Mouse (Mus musculus) liver, embryonic 15.5 days (tissue): ENCODE data around the gene Pogk. TPM values are rescaled to one million over a fixed set of nuclear protein-coding genes. Genes with fewer than 3 reads are reported as not detected.
A peak's percentile ranks its signal among the peaks of the same experiment; 100 is the strongest.

Experiments used
- ATAC-seq: fragments of 200-750 bp; cut with Nextera tagmentation; 2 replicates; pipeline ENCODE4 v1.8.0; 2017; ENCODE audit warnings: moderate number of reproducible peaks, mild to moderate bottlenecking, moderate library complexity; ENCODE audit not compliant: insufficient read depth
- H3K27ac ChIP-seq: fragments of 300-500 bp; sonication (generic); replicated peaks from 2 replicates; pipeline ENCODE4 v1.5.1; 2015; ENCODE audit warnings: mild to moderate bottlenecking, inconsistent platforms
- H3K27me3 ChIP-seq: fragments of 300-500 bp; sonication (generic); 2 replicates; pipeline ENCODE4 v1.6.1; 2015; ENCODE audit warnings: mild to moderate bottlenecking, inconsistent platforms
- H3K36me3 ChIP-seq: fragments of 300-500 bp; sonication (generic); replicated peaks from 2 replicates; pipeline ENCODE4 v1.6.1; 2015; ENCODE audit warnings: moderate library complexity, mild to moderate bottlenecking, inconsistent platforms
- H3K4me1 ChIP-seq: fragments of 300-500 bp; sonication (generic); replicated peaks from 2 replicates; pipeline ENCODE4 v1.6.1; 2015; ENCODE audit warnings: inconsistent platforms
- H3K4me2 ChIP-seq: fragments of 300-500 bp; sonication (generic); 2 replicates; pipeline ENCODE4 v1.6.1; 2015; ENCODE audit warnings: moderate library complexity, mild to moderate bottlenecking, inconsistent platforms
- H3K4me3 ChIP-seq: fragments of 300-500 bp; sonication (generic); replicated peaks from 2 replicates; pipeline ENCODE4 v1.5.1; 2015; ENCODE audit warnings: mild to moderate bottlenecking, inconsistent platforms
- H3K9ac ChIP-seq: fragments of 300-500 bp; sonication (generic); 2 replicates; pipeline ENCODE4 v1.6.1; 2015; ENCODE audit warnings: moderate library complexity, mild to moderate bottlenecking, inconsistent platforms
- H3K9me3 ChIP-seq: fragments of 300-500 bp; sonication (generic); replicated peaks from 2 replicates; pipeline ENCODE4 v1.6.1; 2016; ENCODE audit warnings: inconsistent platforms
- WGBS: fragments of 180-500 bp; shearing (Covaris S2); methylation state at CpG from one replicate; pipeline ENCODE4 v1.1.7; 2015; ENCODE audit warnings: mixed read lengths; ENCODE audit not compliant: insufficient replicate concordance; 5-methylcytosine and 5-hydroxymethylcytosine counted together
- polyA plus RNA-seq: library from polyadenylated mRNA; unstranded; fragments of >200 nt; fragmentation: Nextera tagmentation; extraction: Ambion mirVana; gene quantifications from 2 replicates; pipeline ENCODE4 v1.2.1, GENCODE M21; 2015

The Pogk gene
- polyA plus RNA-seq, 1 experiment from 2014 or later = 0.93 TPM

DNA sequence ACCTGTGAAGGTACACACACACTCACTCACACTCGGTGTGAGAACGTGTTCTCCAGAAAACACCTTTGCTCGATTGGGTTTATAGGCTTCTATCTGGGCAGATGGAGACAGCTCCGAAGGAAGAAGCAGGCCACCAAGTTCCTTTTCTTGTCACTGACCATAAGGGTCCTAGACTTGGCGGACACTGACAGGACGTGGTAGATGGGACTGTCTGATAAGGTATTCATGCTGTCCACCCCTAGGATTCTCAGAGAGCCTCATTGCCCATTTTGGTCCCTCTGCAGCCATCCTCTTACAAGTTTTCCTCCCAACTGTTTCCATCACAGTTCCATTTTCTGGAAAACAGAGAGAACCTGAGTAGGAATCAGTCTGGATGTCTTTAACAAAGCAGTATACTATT, 13.3 kb downstream of the Pogk start:
- Histone ChIP-seq H3K4me1 (no peaks in the 10 kb centered on the region), H3K9ac (no peak overlapping the region), H3K4me2 (no peak overlapping the region), H3K9me3 (no peaks in the 10 kb centered on the region), H3K4me3 (no peak overlapping the region), H3K36me3 (peaks cover 41% of the 10 kb centered on the region), H3K27ac (no peak overlapping the region), H3K27me3 (no peaks in the 10 kb centered on the region)
- 64% methylated on average over 6 of the region's 6 CpGs for WGBS
- no peak for ATAC-seq

DNA sequence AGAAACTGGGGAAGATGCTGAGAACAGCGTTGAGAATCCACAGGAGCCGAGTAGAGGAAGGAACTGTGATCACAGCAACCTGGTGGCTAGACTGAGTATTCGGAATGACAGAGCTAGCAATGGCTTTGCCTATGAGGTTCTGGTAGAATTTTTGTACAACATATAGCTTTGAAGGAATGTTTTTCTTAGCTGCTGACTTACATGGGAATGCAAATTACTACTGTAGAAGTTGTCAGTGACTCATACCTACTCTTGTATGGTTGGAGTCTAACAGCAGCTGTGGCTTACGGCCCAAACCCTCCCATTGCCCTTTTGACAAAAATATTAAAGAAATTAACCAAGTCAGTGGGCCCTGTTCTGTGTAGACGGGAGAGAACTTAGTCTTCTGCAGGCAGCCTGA, 14.0 kb downstream of the Pogk start:
- H3K27ac ChIP-seq = no peak overlapping the region
- H3K36me3 ChIP-seq = peaks cover 48% of the 10 kb centered on the region
- no peaks in the 10 kb centered on the region for H3K27me3 ChIP-seq
- 77% methylated on average over 5 of the region's 5 CpGs for WGBS
- no peaks in the 10 kb centered on the region for H3K4me1 ChIP-seq
- no peak overlapping the region for H3K4me3 ChIP-seq
- H3K9ac ChIP-seq = no peak overlapping the region
- H3K4me2 ChIP-seq = no peak overlapping the region
- no peak for ATAC-seq
- H3K9me3 ChIP-seq = no peaks in the 10 kb centered on the region

DNA sequence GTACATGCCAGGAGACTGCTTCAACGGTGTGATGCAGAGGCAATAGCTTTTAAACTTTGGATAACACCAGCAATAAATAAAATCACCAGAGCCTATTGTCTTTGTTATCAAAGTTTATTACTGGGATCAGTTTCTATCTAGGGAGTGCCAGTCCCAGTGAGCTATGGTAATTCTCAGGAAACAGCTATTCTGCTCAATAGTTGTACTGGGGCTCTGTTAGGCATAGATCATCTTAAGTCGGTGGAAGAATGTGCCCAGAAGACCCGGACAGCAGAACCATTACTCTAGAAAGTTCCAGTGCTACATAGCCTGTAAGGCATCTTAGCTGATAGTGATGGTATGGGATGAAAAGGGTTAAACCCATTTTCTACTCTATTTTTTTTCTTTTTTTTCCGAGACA, 14.9 kb downstream of the Pogk start:
- no peak for ATAC-seq
- Histone ChIP-seq H3K4me3 (no peak overlapping the region), H3K4me2 (no peak overlapping the region), H3K27me3 (no peaks in the 10 kb centered on the region), H3K36me3 (peaks cover 57% of the 10 kb centered on the region), H3K4me1 (no peaks in the 10 kb centered on the region), H3K9ac (no peak overlapping the region), H3K27ac (no peak overlapping the region), H3K9me3 (no peaks in the 10 kb centered on the region)
- 61% methylated on average over 4 of the region's 4 CpGs for WGBS

DNA sequence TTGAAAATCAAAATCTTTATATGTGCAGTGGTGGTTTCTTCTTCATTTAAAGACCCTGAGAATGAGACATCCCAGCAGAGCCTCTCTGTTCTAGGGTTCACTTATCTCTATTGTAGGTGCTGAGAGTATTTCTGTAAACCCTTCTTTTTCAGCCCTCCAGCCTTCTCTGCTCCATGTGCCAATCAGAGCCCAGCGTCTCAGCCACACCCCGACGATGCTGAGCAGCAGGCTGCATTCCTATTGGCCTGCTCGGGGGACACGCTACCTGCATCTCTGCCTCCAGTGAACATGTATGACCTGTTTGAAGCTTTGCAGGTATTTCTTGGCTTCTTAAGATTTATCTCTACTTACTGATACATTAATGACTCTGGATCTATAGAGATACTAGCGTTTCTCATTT, 18.0 kb downstream of the Pogk start:
- no peak overlapping the region for H3K9ac ChIP-seq
- no peak overlapping the region for H3K27ac ChIP-seq
- no peaks in the 10 kb centered on the region for H3K4me1 ChIP-seq
- no peak overlapping the region for H3K4me3 ChIP-seq
- H3K9me3 ChIP-seq = no peaks in the 10 kb centered on the region
- no peak overlapping the region for H3K4me2 ChIP-seq
- ATAC-seq = no peak
- WGBS = 90% methylated on average over 6 of the region's 6 CpGs
- H3K27me3 ChIP-seq = no peaks in the 10 kb centered on the region
- peaks cover 71% of the 10 kb centered on the region for H3K36me3 ChIP-seq

DNA sequence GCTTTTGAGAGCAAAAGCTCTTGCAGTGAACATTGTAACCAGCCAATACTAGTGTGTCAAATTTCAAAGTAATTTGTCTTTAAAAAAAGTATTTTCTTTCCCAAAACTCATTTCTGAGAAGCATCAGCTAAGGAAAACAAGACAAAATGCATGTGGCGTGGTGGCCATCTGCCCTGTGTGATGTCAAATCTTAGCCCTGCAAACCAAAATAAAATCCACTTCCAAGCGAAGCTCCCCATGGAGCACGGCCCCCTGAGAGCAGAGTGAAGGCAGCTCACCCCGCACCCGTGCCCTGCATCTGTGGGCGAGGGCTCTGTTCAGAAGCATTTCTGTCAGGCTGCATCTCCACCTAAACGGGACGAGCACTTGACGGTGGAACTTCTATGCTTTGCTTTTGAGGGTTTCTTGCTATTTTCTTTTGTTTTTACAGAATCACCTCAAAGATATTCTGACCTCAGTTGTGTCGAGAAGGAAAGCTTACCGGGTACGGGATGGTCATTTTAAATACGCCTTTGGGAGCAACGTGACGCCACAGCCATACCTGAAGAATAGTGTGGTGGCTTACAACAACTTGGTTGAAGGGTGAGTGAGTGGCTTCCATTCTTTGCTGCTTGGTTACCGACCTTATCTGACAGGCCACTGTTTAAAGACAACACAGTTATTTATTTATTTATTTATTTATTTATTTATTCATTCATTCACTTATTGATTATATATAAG, 20.1 kb downstream of the Pogk start:
- no peak overlapping the region for H3K4me3 ChIP-seq
- H3K36me3 ChIP-seq = peaks cover 86% of the 10 kb centered on the region
- H3K9ac ChIP-seq = no peak overlapping the region
- no peaks in the 10 kb centered on the region for H3K9me3 ChIP-seq
- H3K27ac ChIP-seq = no peak overlapping the region
- 80% methylated on average over 16 of the region's 16 CpGs for WGBS
- ATAC-seq = no peak
- H3K4me2 ChIP-seq = no peak overlapping the region
- H3K27me3 ChIP-seq = no peaks in the 10 kb centered on the region
- no peaks in the 10 kb centered on the region for H3K4me1 ChIP-seq

DNA sequence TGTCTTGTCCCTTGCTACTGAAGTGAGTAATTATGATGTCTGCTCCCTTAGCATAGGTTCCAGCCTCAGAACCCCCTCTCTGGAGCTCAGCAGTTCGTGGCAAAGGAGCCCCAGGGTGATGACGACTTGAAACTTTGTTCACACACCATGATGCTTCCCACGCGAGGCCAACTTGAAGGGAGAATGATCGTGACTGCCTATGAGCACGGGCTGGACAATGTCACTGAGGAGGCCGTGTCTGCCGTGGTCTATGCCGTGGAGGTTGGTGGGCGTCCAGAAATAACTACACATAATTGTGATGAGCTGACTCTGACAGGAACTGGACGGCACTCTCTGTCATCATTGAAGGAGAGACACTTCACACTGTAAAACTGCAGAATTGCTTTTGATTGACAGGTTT, 21.2 kb downstream of the Pogk start:
- Histone ChIP-seq H3K4me2 (no peak overlapping the region), H3K27ac (no peak overlapping the region), H3K9ac (no peak overlapping the region), H3K36me3 (peaks cover 93% of the 10 kb centered on the region), H3K4me1 (no peaks in the 10 kb centered on the region), H3K27me3 (no peaks in the 10 kb centered on the region), H3K9me3 (no peaks in the 10 kb centered on the region), H3K4me3 (no peak overlapping the region)
- no peak for ATAC-seq
- WGBS = 82% methylated on average over 11 of the region's 11 CpGs

DNA sequence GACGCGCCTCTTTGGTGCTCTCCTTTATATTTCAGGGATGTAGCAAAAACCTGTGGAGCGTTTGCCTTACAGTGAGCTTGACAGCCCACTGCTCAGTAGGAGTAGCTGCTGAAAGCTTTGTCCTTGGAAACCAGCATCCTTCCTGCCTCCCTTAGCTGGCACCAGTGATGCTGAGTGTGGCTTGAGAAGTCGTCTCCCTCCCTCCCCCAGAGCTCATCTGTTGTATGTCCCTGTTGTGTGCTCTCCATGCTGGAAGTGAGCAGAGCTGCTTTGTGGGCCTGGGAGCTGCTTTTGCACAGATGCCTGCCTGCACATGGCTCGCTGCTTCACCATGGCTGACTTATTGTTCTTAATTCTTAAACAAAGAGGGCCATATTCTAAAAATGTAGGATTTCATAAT, 24.2 kb downstream of the Pogk start:
- peaks cover 79% of the 10 kb centered on the region for H3K36me3 ChIP-seq
- no peak for ATAC-seq
- no peaks in the 10 kb centered on the region for H3K9me3 ChIP-seq
- no peak overlapping the region for H3K4me2 ChIP-seq
- H3K27me3 ChIP-seq = no peaks in the 10 kb centered on the region
- 81% methylated on average over 5 of the region's 5 CpGs for WGBS
- no peak overlapping the region for H3K27ac ChIP-seq
- no peak overlapping the region for H3K9ac ChIP-seq
- H3K4me3 ChIP-seq = no peak overlapping the region
- peaks cover 16% of the 10 kb centered on the region for H3K4me1 ChIP-seq

DNA sequence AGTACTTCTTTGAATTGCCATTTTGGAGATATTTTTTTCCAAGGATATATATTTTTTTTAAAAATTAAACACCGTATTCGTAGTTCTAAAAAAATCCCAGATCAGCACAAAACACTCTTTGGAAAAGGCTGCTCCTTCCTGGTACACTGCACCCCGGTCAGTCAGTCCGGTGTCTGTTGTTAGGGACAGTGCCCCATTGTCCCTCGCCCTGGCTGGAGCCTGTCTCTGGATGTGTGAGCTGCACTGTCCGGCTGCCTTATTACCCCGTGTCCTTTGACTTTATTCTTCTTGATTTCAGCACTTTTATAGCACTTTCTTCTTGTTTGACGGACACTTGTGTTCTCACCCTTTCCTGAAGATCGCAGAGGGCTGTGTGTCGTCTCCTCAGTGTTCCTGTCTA, 25.0 kb downstream of the Pogk start:
- Histone ChIP-seq H3K27ac (no peak overlapping the region), H3K36me3 (peaks cover 71% of the 10 kb centered on the region), H3K4me2 (no peak overlapping the region), H3K4me1 (peaks cover 22% of the 10 kb centered on the region), H3K9ac (no peak overlapping the region), H3K9me3 (no peaks in the 10 kb centered on the region), H3K4me3 (no peak overlapping the region), H3K27me3 (no peaks in the 10 kb centered on the region)
- no peak for ATAC-seq
- 80% methylated on average over 10 of the region's 10 CpGs for WGBS

DNA sequence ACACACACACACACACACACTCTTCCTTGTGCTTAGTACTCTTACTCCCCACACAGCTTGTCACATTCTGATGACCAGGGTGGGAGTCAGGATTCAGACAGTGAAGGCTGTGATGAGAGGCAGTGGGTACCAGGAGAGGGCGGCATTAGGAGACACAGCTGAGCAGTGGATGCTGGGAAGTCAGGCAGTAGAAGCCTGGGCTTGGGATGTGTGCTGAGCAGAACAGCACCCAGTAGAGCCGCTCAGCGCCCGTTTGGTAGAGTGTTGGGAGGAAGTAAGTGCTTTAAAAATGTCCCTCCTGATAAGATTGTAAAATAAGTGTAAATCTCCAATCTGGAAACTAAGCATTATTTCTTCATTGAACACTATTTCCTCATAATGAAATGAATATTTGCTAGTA, 27.0 kb downstream of the Pogk start:
- H3K27ac ChIP-seq = no peak overlapping the region
- H3K27me3 ChIP-seq = no peaks in the 10 kb centered on the region
- no peak overlapping the region for H3K4me3 ChIP-seq
- WGBS = 73% methylated on average over 4 of the region's 4 CpGs
- ATAC-seq = no peak
- H3K9ac ChIP-seq = no peak overlapping the region
- H3K4me1 ChIP-seq = peaks cover 31% of the 10 kb centered on the region
- H3K9me3 ChIP-seq = no peaks in the 10 kb centered on the region
- no peak overlapping the region for H3K4me2 ChIP-seq
- H3K36me3 ChIP-seq = peaks cover 51% of the 10 kb centered on the region

DNA sequence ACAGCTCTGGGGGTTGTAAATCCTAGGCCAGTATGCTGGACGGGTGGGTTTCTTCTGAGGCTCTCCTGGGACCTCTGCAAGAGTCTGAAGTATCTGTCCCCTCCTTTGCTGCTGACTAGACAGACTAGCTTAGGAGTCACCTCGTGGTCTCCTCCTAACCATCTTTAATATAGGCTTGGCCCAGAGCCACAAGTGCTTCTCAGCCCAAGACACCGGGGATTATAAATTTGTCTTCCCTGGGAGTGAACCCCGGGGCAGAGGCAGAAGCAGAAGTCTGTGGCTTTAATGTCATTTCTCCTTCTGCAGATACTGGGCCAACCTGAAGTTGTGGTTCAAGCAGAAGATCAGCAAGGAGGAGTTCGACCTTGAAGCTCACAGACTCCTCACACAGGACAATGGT, 27.8 kb downstream of the Pogk start:
- Histone ChIP-seq H3K9ac (no peak overlapping the region), H3K4me3 (no peak overlapping the region), H3K9me3 (no peaks in the 10 kb centered on the region), H3K27ac (no peak overlapping the region), H3K27me3 (no peaks in the 10 kb centered on the region), H3K4me1 (peaks cover 31% of the 10 kb centered on the region), H3K36me3 (peaks cover 43% of the 10 kb centered on the region), H3K4me2 (0 out of 2 replicates have a peak overlapping the region, but pooled peaks have one; percentile 95)
- 42% methylated on average over 5 of the region's 5 CpGs for WGBS
- ATAC-seq = no peak

DNA sequence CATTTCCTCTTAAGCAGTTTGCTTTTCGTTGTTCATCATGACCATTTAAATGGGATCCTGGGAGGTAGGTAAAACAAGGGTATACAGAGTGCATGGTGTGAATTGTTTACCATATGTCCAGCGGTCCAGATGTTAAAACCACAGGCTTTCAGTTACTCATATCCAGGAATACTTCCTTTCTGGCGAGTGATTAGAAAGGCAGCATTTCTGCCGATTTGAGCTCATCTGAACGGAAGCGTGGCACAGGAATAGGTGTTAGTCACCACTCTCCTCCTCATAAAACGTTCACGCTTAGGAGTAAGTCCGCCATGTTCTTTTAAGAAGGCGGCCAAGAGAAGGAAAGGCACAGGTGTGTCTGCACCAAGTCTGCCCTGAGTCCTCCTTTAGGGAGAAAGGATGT, 28.3 kb downstream of the Pogk start:
- H3K4me2 ChIP-seq = peak overlapping the region; percentile 95; the same call in 1 of the 2 replicates
- ATAC-seq = no peak
- H3K27me3 ChIP-seq = no peaks in the 10 kb centered on the region
- peaks cover 31% of the 10 kb centered on the region for H3K4me1 ChIP-seq
- no peaks in the 10 kb centered on the region for H3K9me3 ChIP-seq
- H3K4me3 ChIP-seq = no peak overlapping the region
- peaks cover 38% of the 10 kb centered on the region for H3K36me3 ChIP-seq
- no peak overlapping the region for H3K27ac ChIP-seq
- H3K9ac ChIP-seq = no peak overlapping the region
- WGBS = 44% methylated on average over 10 of the region's 10 CpGs

DNA sequence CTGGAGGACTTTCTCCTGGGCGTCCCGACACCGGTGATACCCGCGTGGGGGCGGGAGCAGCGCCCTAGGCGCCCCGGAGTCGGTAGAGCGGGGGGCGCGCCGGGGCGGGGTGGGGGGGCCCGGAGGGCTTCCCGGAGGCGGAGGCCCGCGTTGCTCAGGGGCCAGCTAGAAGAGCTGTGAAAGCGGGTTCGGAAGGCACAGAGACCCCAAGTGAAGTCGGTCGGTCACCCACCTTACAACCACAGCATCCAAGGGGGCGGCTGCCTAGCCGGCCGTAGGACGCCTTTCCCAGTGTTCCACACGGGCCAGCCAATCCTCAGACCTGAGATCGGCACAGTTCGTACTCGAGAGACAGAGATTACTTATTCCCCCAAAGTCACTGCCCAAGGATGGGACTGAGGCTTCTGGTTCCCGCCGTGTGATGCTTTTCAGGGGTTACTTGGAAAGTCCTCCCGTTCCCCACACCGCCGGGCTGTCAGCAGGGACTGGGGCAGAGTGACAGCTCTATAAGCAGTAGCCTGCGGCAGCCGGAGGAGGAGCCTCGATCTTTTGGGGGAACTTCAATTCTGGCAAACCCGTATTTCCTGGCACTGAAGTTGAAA, 29.9 kb downstream of the Pogk start:
- under 1% methylated on average over 41 of the region's 41 CpGs for WGBS
- H3K4me1 ChIP-seq = peaks cover 31% of the 10 kb centered on the region
- H3K4me3 ChIP-seq = peak overlapping the region; percentile 89
- peaks cover 23% of the 10 kb centered on the region for H3K36me3 ChIP-seq
- H3K9me3 ChIP-seq = no peaks in the 10 kb centered on the region
- peak; percentile 22 for ATAC-seq
- peak overlapping the region; percentile 95 for H3K9ac ChIP-seq
- H3K27me3 ChIP-seq = no peaks in the 10 kb centered on the region
- peak overlapping the region; percentile 95 for H3K4me2 ChIP-seq
- H3K27ac ChIP-seq = peak overlapping the region; percentile 87
